Mouse (Mus musculus): ENCODE results near the gene Znhit6.

GRCm38 (mm10) chr3:145576876-145577275 lies 871 bp downstream of the Znhit6 start:
- TF ChIP-seq POLR2A (IDR thresholded peaks at IDR 0.05; ENCODE audit: insufficient read depth, low read depth, low read length) (no peak), CTCF (IDR thresholded peaks at IDR 0.05; ENCODE audit: insufficient read depth, low read depth, low read length) (no peak)
